Mouse (Mus musculus) olfactory bulb, adult 2 months (tissue): Measurements from ENCODE around the gene Itgb5.

Experiments used
- CTCF ChIP-seq: fragments of 200-500 bp; IDR thresholded peaks from 2 replicates; pipeline ENCODE4 v1.5.1; 2012; ENCODE audit warnings: low read depth, mild to moderate bottlenecking, low read length, moderate library complexity; ENCODE audit not compliant: insufficient read depth
- POLR2A ChIP-seq: fragments of 200-500 bp; IDR thresholded peaks from 2 replicates; pipeline ENCODE4 v1.6.1; 2012; ENCODE audit warnings: mild to moderate bottlenecking, low read depth, low read length, moderate library complexity; ENCODE audit not compliant: insufficient read depth

- no peak for TF ChIP-seq CTCF
- no peak for TF ChIP-seq POLR2A
Observed at GRCm38 (mm10) chr16:33796756-33797155, 32.7 kb upstream of the Itgb5 start.
